Mouse (Mus musculus) midbrain, embryonic 11.5 days (tissue): ENCODE data around the gene Itga9. TPM values are rescaled to one million over a fixed set of nuclear protein-coding genes. Genes with fewer than 3 reads are reported as not detected.

Experiments used
- ATAC-seq: fragments of 200-750 bp; cut with Nextera tagmentation; 2 replicates; pipeline ENCODE4 v1.8.0; 2017; ENCODE audit warnings: moderate TSS enrichment, moderate library complexity; ENCODE audit not compliant: low FRiP score
- DNase-seq: peaks from one replicate; pipeline ENCODE4 v3.0.0; 2015; ENCODE audit warnings: low spot score; ENCODE audit errors: missing footprints
- H3K27ac ChIP-seq: fragments of 300-500 bp; sonication (generic); 2 replicates; pipeline ENCODE4 v1.5.1; 2014; ENCODE audit warnings: low read depth, low read length
- H3K27me3 ChIP-seq: fragments of 300-500 bp; sonication (generic); 2 replicates; pipeline ENCODE4 v1.6.1; 2014; ENCODE audit warnings: mild to moderate bottlenecking, low read length, moderate library complexity, mixed read lengths; ENCODE audit not compliant: control insufficient read depth, insufficient read depth
- H3K36me3 ChIP-seq: fragments of 300-500 bp; sonication (generic); 2 replicates; pipeline ENCODE4 v1.6.1; 2014; ENCODE audit warnings: mild to moderate bottlenecking, low read length, moderate library complexity, mixed read lengths; ENCODE audit not compliant: control insufficient read depth, insufficient read depth
- H3K4me1 ChIP-seq: fragments of 300-500 bp; sonication (generic); 2 replicates; pipeline ENCODE4 v1.6.1; 2014; ENCODE audit warnings: low read length; ENCODE audit not compliant: control insufficient read depth, insufficient read depth
- H3K4me2 ChIP-seq: fragments of 300-500 bp; sonication (generic); 2 replicates; pipeline ENCODE4 v1.6.1; 2014; ENCODE audit warnings: mild to moderate bottlenecking, moderate library complexity
- H3K4me3 ChIP-seq: fragments of 300-500 bp; sonication (generic); 2 replicates; pipeline ENCODE4 v1.5.1; 2014; ENCODE audit warnings: low read depth, low read length
- H3K9ac ChIP-seq: fragments of 300-500 bp; sonication (generic); 2 replicates; pipeline ENCODE4 v1.6.1; 2014; ENCODE audit warnings: low read length
- H3K9me3 ChIP-seq: fragments of 300-500 bp; sonication (generic); 2 replicates; pipeline ENCODE4 v1.6.1; 2016; ENCODE audit warnings: low read length; ENCODE audit not compliant: control insufficient read depth
- WGBS: fragments of 180-500 bp; shearing (Covaris S2); extraction: QIAGEN DNeasy Blood & Tissue Kit; methylation state at CpG from one replicate; pipeline ENCODE4 v1.1.7; 2014; 5-methylcytosine and 5-hydroxymethylcytosine counted together
- polyA plus RNA-seq: library from polyadenylated mRNA; unstranded; fragments of >200 nt; fragmentation: Nextera tagmentation; extraction: Ambion mirVana; gene quantifications from 2 replicates; pipeline ENCODE4 v1.2.1, GENCODE M21; 2014

The Itga9 gene
- polyA plus RNA-seq, 1 experiment from 2014 or later, result 4.0 TPM

- Histone ChIP-seq H3K4me3 (no peak overlapping the region), H3K36me3 (no peaks in the 10 kb centered on the region), H3K9ac (no peak overlapping the region), H3K27me3 (no peaks in the 10 kb centered on the region), H3K27ac (no peak overlapping the region), H3K4me1 (no peaks in the 10 kb centered on the region), H3K4me2 (no peak overlapping the region), H3K9me3 (no peaks in the 10 kb centered on the region)
- no peak for ATAC-seq
- 91% methylated on average over 3 of the region's 3 CpGs for WGBS
- no peak for DNase-seq
Measured at GRCm38 (mm10) chr9:118846766-118847165, 240.3 kb downstream of the Itga9 start.

GRCm38 (mm10) chr9:118856665-118857064, 250.2 kb downstream of the Itga9 start:
- Histone ChIP-seq H3K9me3 (no peaks in the 10 kb centered on the region), H3K4me1 (no peaks in the 10 kb centered on the region), H3K27ac (no peak overlapping the region), H3K4me3 (no peak overlapping the region), H3K9ac (no peak overlapping the region), H3K27me3 (no peaks in the 10 kb centered on the region), H3K4me2 (no peak overlapping the region), H3K36me3 (no peaks in the 10 kb centered on the region)
- no peak for ATAC-seq
- DNase-seq, result no peak
- 89% methylated on average over 9 of the region's 9 CpGs for WGBS

- no peak overlapping the region for H3K4me3 ChIP-seq
- H3K4me2 ChIP-seq, result no peak overlapping the region
- H3K9ac ChIP-seq, result no peak overlapping the region
- no peak for DNase-seq
- WGBS, result 82% methylated on average over 12 of the region's 12 CpGs
- no peaks in the 10 kb centered on the region for H3K9me3 ChIP-seq
- H3K4me1 ChIP-seq, result no peaks in the 10 kb centered on the region
- no peaks in the 10 kb centered on the region for H3K27me3 ChIP-seq
- no peak for ATAC-seq
- no peaks in the 10 kb centered on the region for H3K36me3 ChIP-seq
- no peak overlapping the region for H3K27ac ChIP-seq
Measured at GRCm38 (mm10) chr9:118860613-118861141, 254.2 kb downstream of the Itga9 start.

- Histone ChIP-seq H3K4me1 (no peaks in the 10 kb centered on the region), H3K9me3 (no peaks in the 10 kb centered on the region), H3K9ac (no peak overlapping the region), H3K27ac (no peak overlapping the region), H3K27me3 (no peaks in the 10 kb centered on the region), H3K4me2 (no peak overlapping the region), H3K36me3 (no peaks in the 10 kb centered on the region), H3K4me3 (no peak overlapping the region)
- no peak for ATAC-seq
- DNase-seq, result no peak
- 86% methylated on average over 12 of the region's 12 CpGs for WGBS
Measured at GRCm38 (mm10) chr9:118862214-118862613, 255.7 kb downstream of the Itga9 start.

- H3K4me1 ChIP-seq, result no peaks in the 10 kb centered on the region
- ATAC-seq (no peak), DNase-seq (no peak)
Measured at GRCm38 (mm10) chr9:118862852-118863260, 256.4 kb downstream of the Itga9 start.

GRCm38 (mm10) chr9:118863528-118863927, 257.0 kb downstream of the Itga9 start:
- ATAC-seq, result no peak
- WGBS, result 93% methylated on average over 8 of the region's 8 CpGs

More at GRCm38 (mm10) chr9:118862852-118863260, 256.4 kb downstream of the Itga9 start:
- H3K4me2 ChIP-seq, result no peak overlapping the region
- H3K9ac ChIP-seq, result no peak overlapping the region
- no peak overlapping the region for H3K4me3 ChIP-seq
- no peaks in the 10 kb centered on the region for H3K36me3 ChIP-seq
- no peak overlapping the region for H3K27ac ChIP-seq
- no peaks in the 10 kb centered on the region for H3K9me3 ChIP-seq
- no peaks in the 10 kb centered on the region for H3K27me3 ChIP-seq
- WGBS, result 75% methylated on average over 9 of the region's 9 CpGs

GRCm38 (mm10) chr9:118866949-118867348, 260.5 kb downstream of the Itga9 start:
- no peaks in the 10 kb centered on the region for H3K36me3 ChIP-seq
- no peak for DNase-seq
- H3K9me3 ChIP-seq, result no peaks in the 10 kb centered on the region
- H3K9ac ChIP-seq, result no peak overlapping the region
- H3K4me3 ChIP-seq, result no peak overlapping the region
- no peak overlapping the region for H3K4me2 ChIP-seq
- WGBS, result 86% methylated on average over 2 of the region's 2 CpGs
- H3K27ac ChIP-seq, result no peak overlapping the region
- no peaks in the 10 kb centered on the region for H3K27me3 ChIP-seq
- H3K4me1 ChIP-seq, result no peaks in the 10 kb centered on the region
- ATAC-seq, result no peak

More at GRCm38 (mm10) chr9:118863528-118863927, 257.0 kb downstream of the Itga9 start:
- H3K4me3 ChIP-seq, result no peak overlapping the region
- no peaks in the 10 kb centered on the region for H3K4me1 ChIP-seq
- no peaks in the 10 kb centered on the region for H3K36me3 ChIP-seq
- H3K9ac ChIP-seq, result no peak overlapping the region
- H3K4me2 ChIP-seq, result no peak overlapping the region
- DNase-seq, result no peak
- no peaks in the 10 kb centered on the region for H3K27me3 ChIP-seq
- no peaks in the 10 kb centered on the region for H3K9me3 ChIP-seq
- no peak overlapping the region for H3K27ac ChIP-seq

- DNase-seq (no peak), ATAC-seq (no peak)
- Histone ChIP-seq H3K9me3 (no peaks in the 10 kb centered on the region), H3K4me1 (no peaks in the 10 kb centered on the region), H3K4me2 (no peak overlapping the region), H3K36me3 (no peaks in the 10 kb centered on the region), H3K27ac (no peak overlapping the region), H3K9ac (no peak overlapping the region), H3K27me3 (no peaks in the 10 kb centered on the region), H3K4me3 (no peak overlapping the region)
- WGBS, result 84% methylated on average over 8 of the region's 8 CpGs
Measured at GRCm38 (mm10) chr9:118867851-118868250, 261.4 kb downstream of the Itga9 start.

- H3K36me3 ChIP-seq, result no peaks in the 10 kb centered on the region
- H3K9ac ChIP-seq, result no peak overlapping the region
- no peaks in the 10 kb centered on the region for H3K4me1 ChIP-seq
- H3K27ac ChIP-seq, result no peak overlapping the region
- H3K4me3 ChIP-seq, result no peak overlapping the region
- DNase-seq (peak; percentile 92), ATAC-seq (no peak)
- H3K27me3 ChIP-seq, result no peaks in the 10 kb centered on the region
- no peaks in the 10 kb centered on the region for H3K9me3 ChIP-seq
- WGBS, result 57% methylated on average over 4 of the region's 4 CpGs
- H3K4me2 ChIP-seq, result no peak overlapping the region
Measured at GRCm38 (mm10) chr9:118871089-118871488, 264.6 kb downstream of the Itga9 start.
